Mouse (Mus musculus): Measurements from ENCODE around the gene Rnf34.

DNA sequence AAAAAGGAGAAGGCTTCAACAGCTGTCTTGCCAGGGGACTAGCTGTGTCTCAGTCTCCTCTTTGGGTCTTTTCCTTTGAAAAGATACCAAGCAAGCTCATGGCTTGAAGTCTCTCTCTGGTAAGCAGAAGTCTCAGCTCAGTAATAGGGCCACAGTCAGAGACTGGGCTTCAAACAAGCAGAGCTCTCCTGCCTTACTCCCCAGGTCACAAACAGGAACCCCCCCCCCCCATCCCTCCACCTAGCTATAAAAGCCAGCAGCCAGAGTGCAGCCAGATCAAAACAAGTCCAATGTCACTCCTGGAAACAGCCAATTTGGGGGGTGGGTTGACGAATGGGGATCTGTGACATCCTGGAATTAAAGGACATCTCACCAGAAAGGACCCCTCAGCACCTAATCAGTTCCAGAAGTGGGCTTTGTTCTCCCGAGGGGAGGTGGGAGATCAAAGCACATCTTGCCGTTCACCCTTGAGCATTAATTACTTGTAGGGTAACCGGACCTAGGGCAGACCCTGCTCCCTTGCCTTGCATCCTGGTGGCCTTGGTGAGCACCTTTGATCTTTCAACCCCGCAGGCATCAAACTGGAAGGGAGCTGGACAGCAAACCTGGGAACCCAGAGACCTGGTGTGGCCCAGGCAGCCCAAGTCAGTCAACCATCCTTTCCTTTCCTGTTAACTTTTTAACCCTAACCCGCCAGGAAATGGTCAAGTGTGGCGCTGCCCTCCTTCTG is 68.3 kb downstream of the Rnf34 start:
- no peak for TF ChIP-seq CTCF (IDR thresholded peaks at IDR 0.05; ENCODE audit: borderline replicate concordance, extremely low read depth, insufficient read depth, insufficient read length)
- no peak for TF ChIP-seq POLR2A (IDR thresholded peaks at IDR 0.05; ENCODE audit: borderline replicate concordance, extremely low read depth, insufficient read depth, insufficient read length, poor library complexity, severe bottlenecking)

Data from brain, embryonic 14.5 days (tissue).